Mouse (Mus musculus): Measurements from ENCODE around the gene Pus10.
A peak's percentile ranks its signal among the peaks of the same experiment; 100 is the strongest.

Pus10 gene

DNA sequence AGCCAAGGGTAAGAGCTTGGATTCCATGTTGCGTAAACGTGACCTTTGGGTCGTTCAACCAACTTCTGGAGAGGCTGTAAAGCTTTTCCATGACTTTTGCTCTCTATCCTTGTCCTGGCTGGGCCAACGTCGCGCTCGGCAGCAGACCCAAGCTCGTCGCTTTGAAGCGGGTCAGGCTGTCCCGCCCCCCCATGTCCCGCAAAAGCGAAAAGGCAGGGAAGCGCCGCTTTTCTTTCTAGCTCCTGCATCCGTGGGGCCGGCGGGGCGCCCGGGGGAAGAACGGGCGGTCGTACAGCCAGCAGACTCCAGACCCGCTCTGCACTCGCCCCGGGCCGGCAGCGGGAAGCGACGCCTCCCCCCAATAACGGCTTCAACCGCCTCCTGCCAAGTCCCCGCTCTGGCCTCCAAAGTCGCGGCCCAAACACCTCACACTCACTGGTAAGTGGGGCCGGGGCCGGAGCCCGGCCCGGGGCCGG lies at the start of gene Pus10:
TSS of gene Pus10 (plus strand) at position 364 of the 476 bp plus-strand sequence.
- DNase-seq (ENCODE audit: low spot score in 2 of 2): no peak

DNA sequence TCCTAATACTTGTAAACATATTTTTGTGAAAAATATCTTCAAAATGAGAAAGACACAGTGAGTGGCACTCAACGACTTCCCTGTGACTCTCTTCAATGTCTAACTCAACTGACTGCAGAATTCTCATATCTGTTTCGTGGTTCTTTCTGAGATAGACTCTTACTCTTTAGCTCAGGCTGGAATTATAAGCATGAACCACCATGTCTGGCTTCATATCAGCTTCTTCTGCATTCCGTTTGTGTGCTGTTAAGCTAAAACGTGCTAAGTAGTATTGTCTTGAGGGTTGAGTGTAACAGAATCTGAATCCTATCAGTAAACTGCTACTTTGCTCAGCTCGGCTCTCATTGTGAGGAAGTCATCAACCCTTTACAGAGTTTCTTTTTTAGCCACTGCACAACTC lies 46.5 kb upstream of the Pus10 start:
- no peak for DNase-seq (ENCODE audit: low spot score in 2 of 2)

DNA sequence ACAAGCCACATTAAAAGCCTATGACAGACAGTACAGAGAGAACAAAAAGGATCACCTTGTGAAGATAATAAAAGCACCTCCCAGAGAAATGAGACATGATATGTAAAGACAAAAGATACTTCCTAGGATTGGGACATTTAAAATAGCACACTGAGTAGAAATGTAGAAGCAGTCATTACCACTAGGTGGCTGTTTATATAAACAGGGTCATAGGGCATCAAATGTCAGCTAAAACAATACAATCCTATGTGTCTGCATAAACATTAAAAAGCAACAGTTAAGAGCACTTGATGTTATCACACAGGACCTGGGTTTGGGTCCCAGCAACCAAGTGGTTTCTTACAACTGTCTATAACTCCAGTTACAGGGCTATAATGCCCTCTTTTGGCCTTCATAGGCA lies 34.8 kb upstream of the Pus10 start:
- no peak for DNase-seq (ENCODE audit: low spot score in 2 of 2)

- DNase-seq (ENCODE audit: low spot score in 2 of 2): peak; percentile 83 to 92
Measured at GRCm38 (mm10) chr11:23632945-23633878, 32.3 kb upstream of the Pus10 start, which contains the start of gene 0610010F05Rik. 0610010F05Rik (minus strand) TSS chr11:23633639.

- no peak for DNase-seq (ENCODE audit: low spot score in 2 of 2)
Measured at GRCm38 (mm10) chr11:23633879-23634215, 31.6 kb upstream of the Pus10 start.

DNA sequence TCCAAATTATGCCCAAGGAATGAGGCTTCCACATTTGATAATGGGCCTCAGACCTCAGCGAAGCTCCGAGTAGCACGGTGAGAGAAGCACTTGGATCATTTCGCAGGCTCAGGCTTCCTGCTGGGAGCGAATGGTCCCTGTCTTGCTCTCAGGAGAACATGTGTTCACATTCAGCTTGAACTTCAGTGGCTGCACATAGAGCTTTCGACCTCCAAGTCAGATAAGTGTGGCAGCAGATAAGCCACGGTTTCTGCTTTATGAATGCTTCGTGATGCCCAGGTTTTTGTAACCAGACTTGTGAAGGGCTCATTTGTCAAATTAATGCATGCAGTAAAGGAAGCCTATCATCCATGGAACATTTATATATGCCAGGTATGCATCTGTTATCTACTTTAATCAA lies 30.9 kb upstream of the Pus10 start:
- no peak for DNase-seq (ENCODE audit: low spot score in 2 of 2)

GRCm38 (mm10) chr11:23647431-23647830 lies 18.0 kb upstream of the Pus10 start:
- DNase-seq (ENCODE audit: low spot score in 2 of 2): no peak

DNA sequence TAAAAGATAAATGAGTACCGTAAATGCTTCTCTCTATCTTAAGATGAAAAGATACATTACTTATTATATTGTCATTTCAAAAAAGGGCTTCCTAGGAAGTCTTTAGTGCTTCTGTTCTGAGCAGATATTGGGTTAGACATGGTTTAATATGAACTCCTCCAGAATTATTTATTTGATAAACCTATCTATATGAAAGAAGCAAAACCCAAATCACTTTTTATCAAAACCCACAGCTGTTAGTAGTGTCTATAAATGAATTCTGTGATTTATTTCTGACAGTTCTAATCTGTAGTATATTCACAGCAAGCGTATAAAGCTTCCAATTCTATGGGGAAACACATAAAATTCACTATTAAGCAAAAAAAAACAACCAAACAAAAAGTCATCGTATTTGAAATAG lies 17.6 kb upstream of the Pus10 start:
- no peak for DNase-seq (ENCODE audit: low spot score in 2 of 2)

DNA sequence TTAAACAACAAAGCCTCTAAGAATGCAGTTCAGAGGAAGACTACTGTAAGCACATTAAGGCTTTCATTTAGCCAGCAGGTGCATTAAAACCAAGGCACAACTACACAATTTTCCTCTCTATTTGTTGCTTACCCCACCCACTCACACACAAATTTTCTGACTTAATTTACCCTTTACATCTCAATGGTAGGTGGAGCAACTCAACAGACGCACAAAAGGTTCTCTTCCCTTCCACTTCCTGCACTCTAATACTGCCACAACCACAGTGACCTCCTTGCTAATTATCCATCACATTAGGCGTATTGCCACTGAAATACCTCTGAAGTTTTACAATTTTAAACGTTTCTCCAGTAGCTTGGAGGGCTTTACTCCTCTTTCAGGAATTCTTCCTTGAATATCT lies 11.8 kb upstream of the Pus10 start:
- no peak for DNase-seq (ENCODE audit: low spot score in 2 of 2)

DNA sequence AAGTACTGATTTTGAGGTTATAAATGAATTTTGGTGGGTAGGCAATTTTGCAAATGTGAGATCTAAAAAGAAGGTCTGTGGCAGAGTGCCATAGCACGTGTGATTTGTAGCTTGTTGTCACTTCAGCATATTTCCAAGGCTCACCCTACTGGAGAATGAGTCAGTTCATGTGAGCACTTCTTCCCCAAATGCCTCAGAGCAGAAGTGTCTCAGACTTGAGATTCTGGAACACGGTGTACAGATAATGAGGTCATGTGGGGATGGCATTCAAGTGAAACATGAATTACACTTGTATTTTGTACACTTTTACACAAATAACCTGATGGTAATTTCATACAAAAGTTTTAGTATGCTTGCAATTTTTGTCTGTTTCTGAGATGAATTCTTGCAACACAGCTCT lies 7.7 kb upstream of the Pus10 start:
- DNase-seq (ENCODE audit: low spot score in 2 of 2): no peak

GRCm38 (mm10) chr11:23664232-23664631 lies 1.2 kb upstream of the Pus10 start:
- no peak for DNase-seq (ENCODE audit: low spot score in 2 of 2)

- DNase-seq (ENCODE audit: low spot score in 2 of 2): peak; percentile 89 to 95
Measured at GRCm38 (mm10) chr11:23665798-23666501, 476 bp downstream of the Pus10 start, which contains the start of gene Pex13. Pex13 (minus strand) TSS chr11:23665959.

GRCm38 (mm10) chr11:23666526-23666925 lies 1.1 kb downstream of the Pus10 start:
- DNase-seq (ENCODE audit: low spot score in 2 of 2): no peak

DNA sequence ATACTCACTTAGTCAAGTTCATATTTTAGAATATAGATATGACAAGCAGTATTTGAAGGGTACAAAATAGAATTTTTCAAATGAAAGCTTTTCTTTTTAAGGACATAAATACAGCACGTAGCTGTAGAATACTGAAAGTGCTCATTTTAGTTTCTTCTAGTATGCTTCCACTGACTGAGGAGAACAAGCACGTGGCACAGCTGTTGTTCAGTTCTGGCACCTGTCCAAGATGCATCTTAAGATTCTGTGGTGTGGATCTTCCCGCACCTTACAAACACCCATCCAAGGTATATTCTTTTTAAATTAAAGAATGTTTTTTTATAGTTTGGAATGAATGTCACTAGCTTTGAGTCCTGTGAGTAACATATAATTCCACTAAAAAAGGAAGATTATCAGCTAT lies 1.7 kb downstream of the Pus10 start:
- peak in 1 of 2 experiments; percentile 20 for DNase-seq (ENCODE audit: low spot score in 2 of 2)

DNA sequence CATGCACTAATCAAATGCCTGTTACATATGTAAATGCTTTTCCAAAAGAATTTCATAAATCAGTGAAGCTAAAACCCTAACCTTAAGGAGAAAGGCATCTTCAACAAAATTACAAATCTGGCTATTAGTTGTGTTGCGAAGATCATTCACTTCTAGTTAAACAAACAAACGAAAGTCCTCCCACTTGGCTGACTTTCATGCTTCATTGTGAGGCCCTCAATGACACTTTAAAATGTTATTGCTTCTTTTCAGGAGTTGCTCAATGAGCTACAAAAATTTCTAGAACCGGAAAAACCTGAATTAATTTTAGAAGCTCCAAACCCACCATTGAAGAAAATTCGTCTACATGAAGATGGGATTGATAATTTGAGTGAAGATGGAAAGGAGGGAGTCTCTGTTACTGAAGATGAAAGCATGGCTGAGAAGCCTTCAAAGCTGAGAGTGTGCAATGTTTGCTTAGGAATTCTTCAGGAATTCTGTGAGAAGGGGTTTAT lies 6.8 kb downstream of the Pus10 start:
- DNase-seq (ENCODE audit: low spot score in 2 of 2): no peak

GRCm38 (mm10) chr11:23676100-23676499 lies 10.6 kb downstream of the Pus10 start:
- no peak for DNase-seq (ENCODE audit: low spot score in 2 of 2)

DNA sequence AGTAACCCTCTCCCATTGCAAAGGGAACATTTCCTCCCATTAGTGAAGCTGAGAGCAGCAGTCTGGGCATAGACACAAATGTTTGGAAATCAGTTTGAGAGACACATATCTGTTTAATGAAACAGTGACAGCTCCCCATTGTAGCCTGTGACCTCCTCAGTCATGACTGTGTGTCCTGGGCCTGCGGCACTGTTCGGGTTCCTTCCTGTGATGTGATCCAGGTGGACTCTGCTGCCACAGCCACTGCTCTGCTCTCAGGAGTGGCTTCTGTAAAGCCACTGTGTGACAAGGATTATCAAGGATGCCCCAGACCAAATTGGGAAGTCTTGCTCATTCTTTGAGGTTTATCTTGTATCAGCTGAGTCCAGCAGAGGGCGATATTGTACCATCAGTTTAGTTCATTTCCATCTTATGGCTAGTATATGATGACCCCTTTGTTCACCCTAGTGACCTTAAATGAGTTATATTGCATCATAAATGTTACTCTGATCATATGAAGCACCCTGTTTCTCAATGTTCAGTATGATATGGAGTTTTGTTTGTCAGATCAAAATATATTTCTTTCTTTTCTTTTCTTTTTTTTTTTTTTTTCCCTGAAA lies 13.7 kb downstream of the Pus10 start:
- DNase-seq (ENCODE audit: low spot score in 2 of 2): peak; percentile 56 to 82

DNA sequence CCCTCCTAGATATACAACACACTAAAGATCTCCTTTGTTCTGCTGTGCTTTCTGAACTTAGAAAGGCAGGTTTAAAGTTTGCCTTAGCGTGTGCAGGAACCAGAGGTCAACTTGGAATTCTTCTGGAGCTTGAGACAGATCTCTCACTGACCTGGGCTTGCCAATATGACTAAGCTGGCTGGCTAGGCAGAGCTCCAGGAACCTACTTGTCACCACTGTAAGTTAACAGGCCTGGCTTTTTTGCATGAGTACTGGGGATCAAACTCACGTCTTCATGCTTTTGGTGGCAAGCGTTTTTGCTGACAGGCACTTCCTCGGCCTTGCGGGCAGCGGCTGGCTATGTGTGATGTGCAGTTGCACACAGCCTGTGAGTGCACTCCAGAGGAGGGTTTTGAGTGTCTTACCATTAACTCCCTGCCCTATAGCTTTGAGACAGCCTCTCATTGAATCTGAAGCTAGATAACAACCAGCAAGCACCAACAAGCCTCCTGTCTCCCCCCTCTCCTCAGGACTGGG lies 15.0 kb downstream of the Pus10 start:
- DNase-seq (ENCODE audit: low spot score in 2 of 2): no peak

- DNase-seq (ENCODE audit: low spot score in 2 of 2): no peak
Measured at GRCm38 (mm10) chr11:23682561-23682960, 17.1 kb downstream of the Pus10 start.

DNA sequence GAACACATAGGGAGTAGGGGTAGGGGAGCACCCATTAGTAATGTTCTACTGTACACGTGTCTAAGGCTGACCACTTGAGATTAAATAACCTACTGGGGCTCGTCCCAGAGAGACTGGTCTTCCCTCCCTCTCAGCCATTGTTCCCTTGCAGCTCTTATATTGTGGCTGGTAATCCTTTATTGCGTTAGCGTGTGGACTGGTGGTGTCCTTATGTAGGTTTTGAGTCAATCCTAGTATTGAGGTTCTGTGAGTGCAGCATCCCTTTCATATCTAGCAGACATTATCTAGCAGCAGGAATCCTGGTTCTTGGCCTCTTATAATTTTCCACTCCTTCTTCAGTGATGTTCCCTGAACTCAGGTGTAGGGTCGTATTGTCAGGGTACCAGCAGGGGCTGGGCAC lies 21.2 kb downstream of the Pus10 start:
- DNase-seq (ENCODE audit: low spot score in 2 of 2): no peak

DNA sequence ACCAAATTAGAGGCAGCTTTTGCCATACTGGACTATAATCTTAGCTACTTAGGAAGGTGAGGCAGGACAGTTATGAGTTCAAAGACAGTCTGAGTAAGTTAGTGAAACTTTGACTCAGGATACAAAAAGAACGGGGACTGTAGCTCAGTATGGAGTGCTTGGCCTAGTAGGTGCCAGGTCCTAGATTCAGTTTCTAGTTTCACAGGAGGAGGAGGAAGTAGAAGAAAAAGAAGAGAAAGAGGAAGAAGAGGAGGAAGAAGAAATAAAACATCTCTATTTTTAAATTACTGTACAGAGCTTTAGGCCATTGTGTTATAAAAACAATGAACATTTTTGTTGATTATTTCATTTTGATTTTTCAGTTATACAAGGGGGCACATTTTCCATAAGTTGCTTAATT lies 22.6 kb downstream of the Pus10 start:
- no peak for DNase-seq (ENCODE audit: low spot score in 2 of 2)

DNA sequence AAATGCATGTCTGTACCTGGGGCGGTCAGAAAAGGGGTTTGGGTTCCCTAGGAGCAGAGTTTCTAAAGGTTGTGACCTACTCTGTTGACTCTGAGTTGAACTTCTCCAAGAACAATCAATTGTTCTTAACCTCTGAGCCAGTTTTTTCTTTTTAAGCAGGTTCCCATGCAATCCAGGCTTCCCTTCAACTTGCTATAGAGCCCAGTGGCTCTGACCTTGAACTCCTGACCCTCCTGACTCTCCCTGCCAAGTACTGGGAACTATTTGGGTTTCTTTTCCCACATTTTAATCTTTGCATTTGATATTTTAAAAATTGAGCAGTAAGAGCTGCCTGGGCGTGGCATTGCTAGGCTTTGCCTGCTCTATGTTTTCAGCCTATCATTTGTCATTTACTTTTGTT lies 27.8 kb downstream of the Pus10 start:
- no peak for DNase-seq (ENCODE audit: low spot score in 2 of 2)
